Mouse (Mus musculus) stomach, embryonic 14.5 days (tissue): ENCODE measurements around the gene 1700016K19Rik. TPM values are rescaled to one million over a fixed set of nuclear protein-coding genes. Genes with fewer than 3 reads are reported as not detected.
A peak's percentile ranks its signal among the peaks of the same experiment; 100 is the strongest.

Experiments
- ATAC-seq: fragments of 200-750 bp; cut with Nextera tagmentation; 2 replicates; pipeline ENCODE4 v1.8.0; 2017; ENCODE audit warnings: low read depth, moderate TSS enrichment; ENCODE audit not compliant: insufficient number of reproducible peaks, insufficient read depth, low FRiP score
- H3K27ac ChIP-seq: fragments of 300-500 bp; sonication (generic); 2 replicates; pipeline ENCODE4 v1.5.1; 2014; ENCODE audit warnings: mild to moderate bottlenecking, low read length, moderate library complexity, mixed read lengths
- H3K27me3 ChIP-seq: fragments of 300-500 bp; sonication (generic); 2 replicates; pipeline ENCODE4 v1.6.1; 2014; ENCODE audit warnings: low read length, control low read depth, mixed read lengths; ENCODE audit not compliant: control insufficient read depth, insufficient read depth
- H3K36me3 ChIP-seq: fragments of 300-500 bp; sonication (generic); 2 replicates; pipeline ENCODE4 v1.6.1; 2014; ENCODE audit warnings: mild to moderate bottlenecking, control low read depth, low read length, moderate library complexity, mixed read lengths; ENCODE audit not compliant: control insufficient read depth, insufficient read depth
- H3K4me1 ChIP-seq: fragments of 300-500 bp; sonication (generic); 2 replicates; pipeline ENCODE4 v1.6.1; 2014; ENCODE audit warnings: low read length, control low read depth, mixed read lengths; ENCODE audit not compliant: control insufficient read depth, insufficient read depth
- H3K4me2 ChIP-seq: fragments of 300-500 bp; sonication (generic); replicated peaks from 2 replicates; pipeline ENCODE4 v1.6.1; 2014; ENCODE audit warnings: low read depth, low read length, control low read depth
- H3K4me3 ChIP-seq: fragments of 300-500 bp; sonication (generic); 2 replicates; pipeline ENCODE4 v1.5.1; 2014; ENCODE audit warnings: low read depth, low read length, control low read depth
- H3K9ac ChIP-seq: fragments of 300-500 bp; sonication (generic); replicated peaks from 2 replicates; pipeline ENCODE4 v1.6.1; 2014; ENCODE audit warnings: low read depth, mild to moderate bottlenecking, control low read depth, low read length, moderate library complexity, mixed read lengths
- H3K9me3 ChIP-seq: fragments of 300-500 bp; sonication (generic); 2 replicates; pipeline ENCODE4 v1.6.1; 2016; ENCODE audit warnings: low read depth, low read length, control low read depth; ENCODE audit not compliant: control insufficient read depth
- WGBS: fragments of 180-500 bp; shearing (Covaris S2); extraction: QIAGEN DNeasy Blood & Tissue Kit; methylation state at CpG from one replicate; pipeline ENCODE4 v1.1.7; 2014; 5-methylcytosine and 5-hydroxymethylcytosine counted together
- polyA plus RNA-seq: library from polyadenylated mRNA; unstranded; fragments of >200 nt; fragmentation: Nextera tagmentation; extraction: Ambion mirVana; gene quantifications from 2 replicates; pipeline ENCODE4 v1.2.1, GENCODE M21; 2014

1700016K19Rik gene
- 3.2 and 4.2 TPM in 2 replicates for polyA plus RNA-seq

GRCm38 (mm10) chr11:75999440-76000155 lies at the start of gene 1700016K19Rik:
Gene 1700016K19Rik (plus strand): TSS chr11:75999912.
- 11% methylated on average over 34 of the region's 36 CpGs for WGBS

GRCm38 (mm10) chr11:75950459-75950858 lies 49.3 kb upstream of the 1700016K19Rik start:
- Histone ChIP-seq H3K4me1 (no peaks in the 10 kb centered on the region), H3K4me2 (no peak overlapping the region), H3K4me3 (no peak overlapping the region), H3K9me3 (no peaks in the 10 kb centered on the region), H3K27ac (no peak overlapping the region), H3K27me3 (no peaks in the 10 kb centered on the region), H3K36me3 (no peaks in the 10 kb centered on the region), H3K9ac (no peak overlapping the region)
- ATAC-seq: no peak
- WGBS: 55% methylated on average over 3 of the region's 3 CpGs

More at GRCm38 (mm10) chr11:75999440-76000155, at the start of gene 1700016K19Rik:
- H3K9me3 ChIP-seq: no peaks in the 10 kb centered on the region
- peak; percentile 72; the same call in 1 of the 2 replicates for ATAC-seq
- no peak within 1 kb of the TSS for H3K27ac ChIP-seq
- H3K4me3 ChIP-seq: peak within 1 kb of the TSS; percentile 55
- no peaks in the 10 kb centered on the region; the same call in 1 of the 2 replicates for H3K4me1 ChIP-seq
- H3K36me3 ChIP-seq: no peaks in the 10 kb centered on the region
- H3K27me3 ChIP-seq: 0 out of 2 replicates have a peak, but pooled peaks cover 6% of the 10 kb centered on the region
- no peak within 1 kb of the TSS for H3K9ac ChIP-seq
- peak within 1 kb of the TSS; percentile 79 for H3K4me2 ChIP-seq

GRCm38 (mm10) chr11:75951895-75952294 lies 47.8 kb upstream of the 1700016K19Rik start:
- no peak for ATAC-seq
- Histone ChIP-seq H3K27me3 (no peaks in the 10 kb centered on the region), H3K9ac (no peak overlapping the region), H3K4me3 (no peak overlapping the region), H3K4me2 (no peak overlapping the region), H3K36me3 (no peaks in the 10 kb centered on the region), H3K27ac (no peak overlapping the region), H3K4me1 (no peaks in the 10 kb centered on the region), H3K9me3 (no peaks in the 10 kb centered on the region)
- WGBS: 75% methylated on average over 5 of the region's 5 CpGs

GRCm38 (mm10) chr11:75954896-75955295 lies 44.8 kb upstream of the 1700016K19Rik start:
- no peak overlapping the region for H3K4me2 ChIP-seq
- 89% methylated on average over 9 of the region's 9 CpGs for WGBS
- H3K27ac ChIP-seq: no peak overlapping the region
- H3K4me1 ChIP-seq: no peaks in the 10 kb centered on the region
- H3K4me3 ChIP-seq: no peak overlapping the region
- H3K36me3 ChIP-seq: no peaks in the 10 kb centered on the region
- H3K9me3 ChIP-seq: no peaks in the 10 kb centered on the region
- H3K27me3 ChIP-seq: no peaks in the 10 kb centered on the region
- ATAC-seq: no peak
- no peak overlapping the region for H3K9ac ChIP-seq

GRCm38 (mm10) chr11:75956651-75957050 lies 43.1 kb upstream of the 1700016K19Rik start:
- Histone ChIP-seq H3K9me3 (no peaks in the 10 kb centered on the region), H3K27me3 (no peaks in the 10 kb centered on the region), H3K4me1 (no peaks in the 10 kb centered on the region), H3K27ac (no peak overlapping the region), H3K9ac (no peak overlapping the region), H3K4me3 (no peak overlapping the region), H3K4me2 (no peak overlapping the region), H3K36me3 (no peaks in the 10 kb centered on the region)
- ATAC-seq: no peak
- 67% methylated on average over 8 of the region's 8 CpGs for WGBS

GRCm38 (mm10) chr11:75957124-75957832 lies 42.4 kb upstream of the 1700016K19Rik start:
- Histone ChIP-seq H3K27ac (no peak overlapping the region), H3K4me3 (no peak overlapping the region), H3K27me3 (no peaks in the 10 kb centered on the region), H3K4me2 (no peak overlapping the region), H3K9ac (no peak overlapping the region), H3K36me3 (no peaks in the 10 kb centered on the region), H3K4me1 (no peaks in the 10 kb centered on the region), H3K9me3 (no peaks in the 10 kb centered on the region)
- no peak for ATAC-seq
- 88% methylated on average over 17 of the region's 17 CpGs for whole genome bisulfite sequencing

- H3K9me3 ChIP-seq: no peaks in the 10 kb centered on the region
- H3K9ac ChIP-seq: no peak overlapping the region
- no peaks in the 10 kb centered on the region for H3K36me3 ChIP-seq
- no peak overlapping the region for H3K4me3 ChIP-seq
- peaks cover 15% of the 10 kb centered on the region for H3K4me1 ChIP-seq
- no peak overlapping the region for H3K27ac ChIP-seq
- 83% methylated on average over 7 of the region's 7 CpGs for WGBS
- H3K27me3 ChIP-seq: no peaks in the 10 kb centered on the region
- no peak overlapping the region for H3K4me2 ChIP-seq
- no peak for ATAC-seq
Measured at GRCm38 (mm10) chr11:75961782-75962181, 37.9 kb upstream of the 1700016K19Rik start.

GRCm38 (mm10) chr11:75963730-75964475 lies 35.8 kb upstream of the 1700016K19Rik start:
- H3K27me3 ChIP-seq: no peaks in the 10 kb centered on the region
- H3K4me1 ChIP-seq: peaks cover 15% of the 10 kb centered on the region
- no peak overlapping the region for H3K4me2 ChIP-seq
- no peak overlapping the region for H3K4me3 ChIP-seq
- no peaks in the 10 kb centered on the region for H3K36me3 ChIP-seq
- H3K9ac ChIP-seq: no peak overlapping the region
- 25% methylated on average over 11 of the region's 11 CpGs for WGBS
- H3K27ac ChIP-seq: no peak overlapping the region
- H3K9me3 ChIP-seq: no peaks in the 10 kb centered on the region
- no peak for ATAC-seq
